Mouse (Mus musculus) kidney, postnatal 14 days (tissue): ENCODE measurements around the gene Cd27.

Source experiments
- DNase-seq: peaks from one replicate; pipeline ENCODE4 v3.0.0; 2022; ENCODE audit warnings: mixed read lengths

Cd27 gene

GRCm38 (mm10) chr6:125241566-125241965 lies 4.8 kb upstream of the Cd27 start:
- no peak for DNase-seq

- no peak for DNase-seq
Measured at GRCm38 (mm10) chr6:125240617-125241016, 3.8 kb upstream of the Cd27 start.

DNA sequence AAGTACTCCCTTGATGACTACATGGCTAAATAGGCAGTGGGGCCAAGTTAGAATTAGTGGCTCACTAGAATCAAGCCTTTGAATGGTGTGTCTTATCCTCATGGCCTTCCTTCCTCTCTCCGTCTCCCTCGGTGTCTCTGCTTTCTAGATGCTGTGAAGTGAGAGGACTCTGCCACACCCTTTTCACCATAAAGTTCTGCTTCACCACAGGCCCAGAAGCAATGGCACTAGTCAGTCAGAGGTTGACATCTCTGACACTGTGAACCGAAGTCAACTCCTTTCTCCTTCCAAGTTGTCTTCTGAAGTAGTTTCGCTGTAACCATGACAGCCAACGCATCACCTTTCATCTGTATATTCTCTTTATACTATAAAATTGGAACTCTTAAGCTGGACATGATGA lies 2.7 kb upstream of the Cd27 start:
- no peak for DNase-seq

GRCm38 (mm10) chr6:125238396-125238795 lies 1.6 kb upstream of the Cd27 start:
- peak; percentile 28 for DNase-seq

- no peak for DNase-seq
Measured at GRCm38 (mm10) chr6:125237421-125237820, 611 bp upstream of the Cd27 start.

DNA sequence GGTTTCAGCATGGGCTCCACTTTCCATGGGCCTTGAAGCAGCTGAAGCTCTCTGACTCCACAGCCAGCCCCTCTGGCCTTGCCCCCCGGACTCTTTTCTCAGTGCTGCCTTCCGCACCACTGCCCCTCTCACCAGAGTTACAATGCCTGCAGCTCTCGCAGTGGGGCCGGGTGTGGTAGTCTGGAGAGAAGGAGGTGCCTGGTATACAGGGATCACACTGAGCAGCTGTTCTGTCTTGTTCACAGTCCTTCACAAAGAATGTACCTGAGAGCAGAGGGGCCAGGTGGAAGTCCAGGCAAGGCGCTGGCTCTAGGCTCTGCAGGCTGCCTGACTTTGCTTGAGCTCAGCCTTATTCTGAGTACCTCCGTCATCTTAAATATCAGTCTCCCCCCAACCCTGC lies 469 bp downstream of the Cd27 start:
- no peak for DNase-seq

DNA sequence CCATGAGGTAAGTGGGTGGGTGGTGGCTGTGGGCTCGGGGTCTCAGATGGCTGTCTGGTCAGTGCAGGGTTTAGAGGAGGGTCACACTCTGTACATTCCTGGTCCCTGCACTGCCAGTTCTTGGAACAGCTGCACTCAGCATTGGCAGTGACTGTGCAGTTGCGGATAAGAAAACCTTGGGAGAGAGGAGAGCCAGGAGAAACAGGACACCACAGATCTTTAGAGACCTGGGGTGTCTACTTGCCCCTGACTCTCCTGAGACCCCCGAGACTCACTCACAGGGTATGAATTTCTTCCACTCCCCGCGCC lies 2.3 kb downstream of the Cd27 start:
- no peak for DNase-seq

GRCm38 (mm10) chr6:125233816-125234519 lies 2.8 kb downstream of the Cd27 start:
- peak; percentile 35 for DNase-seq

DNA sequence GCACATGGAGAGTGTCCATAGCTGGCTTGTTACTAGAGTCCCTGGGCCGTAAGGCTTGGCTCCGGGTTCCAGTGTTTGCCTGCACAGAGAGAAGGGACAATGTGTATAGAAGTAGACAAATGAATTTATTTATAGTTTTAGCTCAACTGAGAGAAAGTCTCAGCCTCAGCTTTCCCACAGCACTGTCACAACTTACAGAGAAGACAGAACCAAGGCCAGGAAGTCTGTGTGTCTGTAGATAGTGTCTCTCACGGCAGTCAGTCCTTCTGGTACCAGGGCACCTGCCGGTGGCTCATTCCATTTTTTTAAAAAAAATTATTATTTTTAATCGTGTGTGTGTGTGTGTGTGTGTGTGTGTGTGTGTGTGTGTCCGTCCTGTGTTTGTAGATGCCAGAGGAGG lies 4.3 kb downstream of the Cd27 start:
- DNase-seq = no peak

GRCm38 (mm10) chr6:125232045-125232437 lies 4.8 kb downstream of the Cd27 start:
- DNase-seq = no peak

DNA sequence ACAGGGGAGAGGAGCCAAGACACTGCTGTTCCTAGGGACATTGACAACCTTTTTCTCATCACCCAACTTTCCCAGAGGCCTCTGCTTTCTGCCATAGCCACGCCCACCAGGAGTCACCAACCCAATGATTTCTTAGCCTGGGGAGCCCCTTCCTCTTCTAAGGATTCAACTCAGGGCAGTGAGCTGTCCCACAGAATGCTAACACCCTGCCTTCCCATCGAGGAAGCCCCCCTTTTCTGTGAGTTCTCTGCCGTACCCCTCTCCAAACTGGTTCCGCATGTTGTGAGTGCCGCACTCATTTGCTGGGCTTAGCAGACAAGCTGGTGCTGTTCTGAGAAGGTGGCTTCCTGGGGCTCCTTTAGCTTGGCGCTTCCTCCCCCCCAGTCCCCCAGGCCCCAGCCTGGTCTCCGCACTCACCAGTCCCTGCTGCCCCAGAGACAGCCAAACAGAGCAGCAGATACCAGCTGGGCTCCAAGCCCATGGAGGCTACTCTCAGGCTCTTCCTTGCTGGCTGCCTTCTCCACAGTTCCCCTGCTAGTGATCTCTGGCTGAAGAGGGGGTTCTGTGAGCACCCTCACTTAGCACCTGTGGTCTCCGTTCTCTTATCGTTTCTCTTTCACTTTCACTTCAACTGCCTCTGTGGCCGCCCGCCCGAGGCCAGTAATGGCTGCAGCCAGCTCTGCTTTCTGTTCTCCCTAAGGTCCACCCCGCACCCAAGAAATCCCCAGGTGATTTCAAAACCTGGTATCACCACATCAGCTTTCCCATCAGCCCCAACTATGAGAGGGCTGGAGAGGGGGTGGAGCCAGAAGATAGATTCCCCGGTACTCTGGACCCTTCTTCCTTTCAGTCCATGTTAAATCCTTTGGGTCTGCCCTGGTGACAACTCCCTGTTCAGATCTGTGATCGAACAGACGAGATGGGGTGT lies 5.4 kb downstream of the Cd27 start, which contains the start of gene Tapbpl:
Gene Tapbpl (minus strand): TSS at position 744 of the 928 bp plus-strand sequence.
- DNase-seq = peak; percentile 62

GRCm38 (mm10) chr6:125230571-125230970 lies 6.2 kb downstream of the Cd27 start:
- no peak for DNase-seq

- no peak for DNase-seq
Measured at GRCm38 (mm10) chr6:125225518-125226115, 11.2 kb downstream of the Cd27 start.

GRCm38 (mm10) chr6:125222577-125222976 lies 14.2 kb downstream of the Cd27 start:
- DNase-seq = no peak

GRCm38 (mm10) chr6:125222146-125222545 lies 14.7 kb downstream of the Cd27 start:
- DNase-seq = peak; percentile 43

- DNase-seq = no peak
Measured at GRCm38 (mm10) chr6:125221115-125221745, 15.6 kb downstream of the Cd27 start.

GRCm38 (mm10) chr6:125218963-125219362 lies 17.8 kb downstream of the Cd27 start:
- DNase-seq = peak; percentile 70

DNA sequence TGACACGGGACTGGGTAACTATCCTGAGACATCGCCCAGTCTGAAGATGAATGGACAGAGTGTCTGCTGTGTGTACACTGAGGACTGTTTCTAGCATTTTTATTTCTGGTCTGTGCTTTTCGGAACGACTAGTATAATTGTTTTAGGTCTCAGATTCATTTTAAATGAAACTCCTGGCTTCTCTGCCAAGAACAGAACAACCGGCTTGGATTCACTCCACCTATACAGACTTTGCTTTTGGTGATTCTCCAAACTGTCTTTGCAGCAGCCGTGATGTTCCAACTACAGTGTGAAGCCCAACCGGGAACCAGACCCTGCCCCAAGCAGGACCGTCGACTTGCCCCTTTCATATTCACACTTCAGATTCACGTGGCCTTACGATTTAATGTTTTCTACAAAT lies 18.9 kb downstream of the Cd27 start:
- no peak for DNase-seq

- no peak for DNase-seq
Measured at GRCm38 (mm10) chr6:125216898-125217297, 19.9 kb downstream of the Cd27 start.

DNA sequence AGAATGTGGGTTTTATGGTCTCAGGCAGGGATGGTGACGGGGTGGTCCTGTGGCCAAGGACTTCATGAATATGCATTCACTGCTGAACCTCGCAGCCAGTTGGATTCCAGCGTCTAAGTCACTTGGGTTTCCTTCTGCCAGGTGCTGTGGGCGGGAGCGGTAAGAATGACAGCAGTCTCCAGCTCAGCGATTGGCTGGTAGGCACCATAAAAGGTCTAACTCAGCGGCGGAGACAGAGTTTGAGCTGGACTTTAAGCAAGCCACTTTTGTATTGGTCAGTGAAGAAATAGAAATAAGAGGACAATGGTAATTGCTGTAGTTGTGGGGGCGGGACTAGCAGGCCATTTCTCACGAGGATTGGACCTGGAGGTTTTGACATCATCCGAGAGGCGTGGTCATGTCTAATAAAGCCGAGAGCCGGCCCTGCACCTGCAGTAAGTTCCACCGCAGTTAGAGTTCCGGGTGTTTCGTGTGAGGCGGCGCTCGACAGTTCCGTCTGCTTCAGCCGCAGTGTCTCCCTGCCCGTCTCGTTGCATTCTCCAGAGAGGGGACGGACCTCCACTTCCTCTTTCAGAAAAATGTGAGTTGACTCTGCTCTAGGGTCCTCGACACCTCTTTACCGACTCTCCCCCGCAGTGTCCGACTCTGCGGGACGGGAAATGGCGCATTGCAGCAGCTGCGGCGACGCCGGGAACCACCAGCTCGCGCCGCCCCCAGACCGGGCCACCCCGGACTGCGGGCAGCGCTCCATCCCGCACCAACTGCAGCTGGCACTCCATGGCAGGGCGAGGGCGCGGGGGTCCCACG lies 21.5 kb downstream of the Cd27 start, which contains the start of gene Vamp1:
Gene Vamp1 (plus strand): TSS at position 404 of the 807 bp plus-strand sequence.
- DNase-seq = peak; percentile 98

DNA sequence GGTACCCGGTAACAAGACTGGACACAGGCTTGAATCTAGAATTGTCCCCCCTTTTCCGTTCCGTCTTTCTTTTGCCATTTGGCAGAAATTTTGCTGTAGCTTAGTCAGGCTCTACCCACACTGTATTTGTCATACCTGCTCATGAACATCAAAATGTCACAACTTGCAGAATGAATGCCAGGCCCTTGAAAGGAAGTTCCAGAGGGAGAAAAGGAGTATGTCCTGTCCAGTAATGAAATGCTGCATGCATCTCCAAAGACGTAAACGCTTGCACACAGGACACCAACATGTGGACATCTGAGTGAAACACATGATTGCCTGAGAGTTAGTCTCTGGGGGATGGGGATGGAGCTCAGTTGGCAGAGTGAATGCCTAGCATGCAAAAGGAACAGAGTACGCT lies 23.1 kb downstream of the Cd27 start:
- no peak for DNase-seq

GRCm38 (mm10) chr6:125213129-125213528 lies 23.7 kb downstream of the Cd27 start:
- DNase-seq = no peak
